Mouse (Mus musculus) E14TG2a.4 (cell line): Measurements from ENCODE around the gene Gm20388.

Experiments
- H3K27me3 ChIP-seq: 2 replicates; pipeline ENCODE4 v1.6.1; 2014; ENCODE audit warnings: low read length, control low read depth; ENCODE audit not compliant: insufficient read depth
- H3K36me3 ChIP-seq: 2 replicates; pipeline ENCODE4 v1.6.1; 2014; ENCODE audit warnings: low read length, control low read depth; ENCODE audit not compliant: insufficient read depth
- H3K4me1 ChIP-seq: replicated peaks from 2 replicates; pipeline ENCODE4 v1.6.1; 2014; ENCODE audit warnings: low read depth, low read length, control low read depth
- H3K4me3 ChIP-seq: replicated peaks from 2 replicates; pipeline ENCODE4 v1.5.1; 2014; ENCODE audit warnings: mild to moderate bottlenecking, low read length
- H3K9me3 ChIP-seq: 2 replicates; pipeline ENCODE4 v1.6.1; 2014; ENCODE audit warnings: low read length, control low read depth
- CTCF ChIP-seq: conservative IDR thresholded peaks from 2 replicates; pipeline ENCODE4 v1.5.1; 2014; ENCODE audit warnings: low read length
- NANOG ChIP-seq: IDR thresholded peaks from 2 replicates; pipeline ENCODE4 v1.6.1; 2014; ENCODE audit warnings: borderline replicate concordance, low read length, mixed read lengths
- POU5F1 ChIP-seq: IDR thresholded peaks from 2 replicates; pipeline ENCODE4 v1.6.1; 2014; ENCODE audit warnings: low read length, borderline replicate concordance

Gene Gm20388

GRCm38 (mm10) chr8:122678061-122678895 lies 2767.6 kb downstream of the Gm20388 start:
- peak overlapping the region; percentile 87 for H3K4me3 ChIP-seq
- TF ChIP-seq NANOG: no peak
- TF ChIP-seq CTCF: no peak
- no peak for TF ChIP-seq POU5F1
- H3K4me1 ChIP-seq: peaks cover 22% of the 10 kb centered on the region
- no peaks in the 10 kb centered on the region for H3K9me3 ChIP-seq
- H3K27me3 ChIP-seq: peaks cover 83% of the 10 kb centered on the region
- no peaks in the 10 kb centered on the region for H3K36me3 ChIP-seq

GRCm38 (mm10) chr8:122678896-122679210 lies 2768.2 kb downstream of the Gm20388 start:
- no peak for TF ChIP-seq NANOG
- no peak for TF ChIP-seq POU5F1
- TF ChIP-seq CTCF: no peak
- Histone ChIP-seq H3K36me3 (no peaks in the 10 kb centered on the region), H3K9me3 (no peaks in the 10 kb centered on the region), H3K4me3 (peak overlapping the region; percentile 87), H3K4me1 (peaks cover 22% of the 10 kb centered on the region), H3K27me3 (peaks cover 78% of the 10 kb centered on the region)

- Histone ChIP-seq H3K27me3 (peaks cover 73% of the 10 kb centered on the region), H3K9me3 (no peaks in the 10 kb centered on the region), H3K36me3 (no peaks in the 10 kb centered on the region), H3K4me1 (peaks cover 22% of the 10 kb centered on the region), H3K4me3 (no peak overlapping the region)
- TF ChIP-seq CTCF (no peak), POU5F1 (no peak), NANOG (no peak)
Observed at GRCm38 (mm10) chr8:122679325-122679920, 2768.8 kb downstream of the Gm20388 start.

GRCm38 (mm10) chr8:122680171-122680570 lies 2769.5 kb downstream of the Gm20388 start:
- no peak overlapping the region for H3K4me3 ChIP-seq
- no peaks in the 10 kb centered on the region for H3K36me3 ChIP-seq
- H3K27me3 ChIP-seq: peaks cover 65% of the 10 kb centered on the region
- H3K9me3 ChIP-seq: no peaks in the 10 kb centered on the region
- TF ChIP-seq NANOG: no peak
- TF ChIP-seq POU5F1: no peak
- TF ChIP-seq CTCF: no peak
- H3K4me1 ChIP-seq: peaks cover 22% of the 10 kb centered on the region

GRCm38 (mm10) chr8:122682820-122683219 lies 2772.2 kb downstream of the Gm20388 start:
- H3K9me3 ChIP-seq: no peaks in the 10 kb centered on the region
- H3K27me3 ChIP-seq: peaks cover 56% of the 10 kb centered on the region
- no peak overlapping the region for H3K4me3 ChIP-seq
- 0 out of 2 replicates have a peak, but pooled peaks cover 6% of the 10 kb centered on the region for H3K4me1 ChIP-seq
- TF ChIP-seq POU5F1 (no peak), NANOG (no peak), CTCF (no peak)
- no peaks in the 10 kb centered on the region for H3K36me3 ChIP-seq

GRCm38 (mm10) chr8:122685097-122685861 lies 2774.6 kb downstream of the Gm20388 start:
- no peaks in the 10 kb centered on the region for H3K36me3 ChIP-seq
- TF ChIP-seq POU5F1: no peak
- TF ChIP-seq NANOG: no peak
- no peak for TF ChIP-seq CTCF
- 0 out of 2 replicates have a peak, but pooled peaks cover 3% of the 10 kb centered on the region for H3K4me1 ChIP-seq
- H3K4me3 ChIP-seq: no peak overlapping the region
- H3K27me3 ChIP-seq: peaks cover 38% of the 10 kb centered on the region
- no peaks in the 10 kb centered on the region for H3K9me3 ChIP-seq

- no peaks in the 10 kb centered on the region for H3K36me3 ChIP-seq
Observed at GRCm38 (mm10) chr8:122686879-122687278, 2776.2 kb downstream of the Gm20388 start.

GRCm38 (mm10) chr8:122689315-122689714 lies 2778.7 kb downstream of the Gm20388 start:
- Histone ChIP-seq H3K4me1 (peaks cover 13% of the 10 kb centered on the region; the same call in 1 of the 2 replicates), H3K27me3 (peaks cover 17% of the 10 kb centered on the region), H3K9me3 (no peaks in the 10 kb centered on the region), H3K4me3 (no peak overlapping the region), H3K36me3 (no peaks in the 10 kb centered on the region)
- TF ChIP-seq NANOG (no peak), POU5F1 (no peak), CTCF (no peak)

More at GRCm38 (mm10) chr8:122686879-122687278, 2776.2 kb downstream of the Gm20388 start:
- no peak overlapping the region for H3K4me3 ChIP-seq
- no peak for TF ChIP-seq POU5F1
- peaks cover 24% of the 10 kb centered on the region for H3K27me3 ChIP-seq
- peaks cover 7% of the 10 kb centered on the region; the same call in 1 of the 2 replicates for H3K4me1 ChIP-seq
- no peaks in the 10 kb centered on the region for H3K9me3 ChIP-seq
